Mouse (Mus musculus): Measurements from ENCODE around the gene Ctsa. TPM values are rescaled to one million over a fixed set of nuclear protein-coding genes. Genes with fewer than 3 reads are reported as not detected.
A peak's percentile ranks its signal among the peaks of the same experiment; 100 is the strongest.
"Not testable (repeated sequence)": the region's sequence is repeated elsewhere in the genome, so short reads cannot be mapped to it uniquely, and the experiment has no call there.

Ctsa gene
- polyA plus RNA-seq, 1 experiment from 2014 or later = 85.8 TPM

GRCm38 (mm10) chr2:164832032-164832747 lies 483 bp upstream of the Ctsa start:
- Histone ChIP-seq H3K27me3 (no peaks in the 10 kb centered on the region), H3K4me3 (replicated peaks) (peak overlapping the region; percentile 77), H3K9ac (peak overlapping the region; percentile 78), H3K9me3 (no peaks in the 10 kb centered on the region), H3K4me1 (peaks cover 26% of the 10 kb centered on the region), H3K4me2 (peak overlapping the region; percentile 100), H3K36me3 (replicated peaks) (peaks cover 22% of the 10 kb centered on the region), H3K27ac (peak overlapping the region; percentile 65; the same call in 1 of the 2 replicates)
- WGBS = 66% methylated on average over 16 of the region's 16 CpGs
- ATAC-seq (ENCODE audit: low FRiP score) = no peak

- peak within 1 kb of the TSS; percentile 100 for H3K4me2 ChIP-seq
- WGBS = under 1% methylated on average over 31 of the region's 31 CpGs
- ATAC-seq (ENCODE audit: low FRiP score) = peak; percentile 71
Observed at GRCm38 (mm10) chr2:164833314-164833959, 764 bp downstream of the Ctsa start, which contains the start of gene Neurl2. TSS of gene Neurl2 (minus strand) at chr2:164833456.

GRCm38 (mm10) chr2:164834531-164834930 lies 1.9 kb downstream of the Ctsa start:
- peak overlapping the region; percentile 100 for H3K4me2 ChIP-seq
- peaks cover 28% of the 10 kb centered on the region for H3K36me3 ChIP-seq (replicated peaks)
- H3K27ac ChIP-seq = no peak overlapping the region
- H3K27me3 ChIP-seq = no peaks in the 10 kb centered on the region
- H3K9ac ChIP-seq = peak overlapping the region; percentile 78
- peak overlapping the region; percentile 77 for H3K4me3 ChIP-seq (replicated peaks)
- H3K4me1 ChIP-seq = peaks cover 26% of the 10 kb centered on the region
- ATAC-seq (ENCODE audit: low FRiP score) = no peak
- H3K9me3 ChIP-seq = no peaks in the 10 kb centered on the region
- WGBS = 42% methylated on average over 8 of the region's 8 CpGs

More at GRCm38 (mm10) chr2:164833314-164833959, 764 bp downstream of the Ctsa start, which contains the start of gene Neurl2:
- Histone ChIP-seq H3K4me3 (replicated peaks) (peak within 1 kb of the TSS; percentile 77), H3K9me3 (no peaks in the 10 kb centered on the region), H3K4me1 (peaks cover 26% of the 10 kb centered on the region), H3K27ac (peak within 1 kb of the TSS; percentile 65), H3K36me3 (replicated peaks) (peaks cover 17% of the 10 kb centered on the region), H3K9ac (peak within 1 kb of the TSS; percentile 78), H3K27me3 (no peaks in the 10 kb centered on the region)

GRCm38 (mm10) chr2:164835164-164835563 lies 2.5 kb downstream of the Ctsa start:
- WGBS = 94% methylated on average over 4 of the region's 4 CpGs
- peaks cover 26% of the 10 kb centered on the region for H3K4me1 ChIP-seq
- no peak overlapping the region for H3K4me3 ChIP-seq (replicated peaks)
- peak overlapping the region; percentile 100; the same call in 1 of the 2 replicates for H3K4me2 ChIP-seq
- H3K27me3 ChIP-seq = no peaks in the 10 kb centered on the region
- no peak overlapping the region for H3K9ac ChIP-seq
- H3K27ac ChIP-seq = no peak overlapping the region
- H3K36me3 ChIP-seq (replicated peaks) = peaks cover 34% of the 10 kb centered on the region
- no peak for ATAC-seq (ENCODE audit: low FRiP score)
- H3K9me3 ChIP-seq = no peaks in the 10 kb centered on the region

- Histone ChIP-seq H3K4me3 (replicated peaks) (no peak overlapping the region), H3K27me3 (no peaks in the 10 kb centered on the region), H3K36me3 (replicated peaks) (0 out of 2 replicates have a peak, but pooled peaks cover 6% of the 10 kb centered on the region), H3K4me2 (no peak overlapping the region), H3K9me3 (no peaks in the 10 kb centered on the region), H3K9ac (no peak overlapping the region), H3K4me1 (no peaks in the 10 kb centered on the region), H3K27ac (no peak overlapping the region)
- ATAC-seq (ENCODE audit: low FRiP score) = no peak
- WGBS = 49% methylated on average over 3 of the region's 3 CpGs
Observed at GRCm38 (mm10) chr2:164845782-164846181, 13.1 kb downstream of the Ctsa start.

GRCm38 (mm10) chr2:164850061-164850460 lies 17.4 kb downstream of the Ctsa start:
- Histone ChIP-seq H3K9me3 (no peaks in the 10 kb centered on the region), H3K4me2 (no peak overlapping the region), H3K27me3 (peaks cover 11% of the 10 kb centered on the region), H3K27ac (no peak overlapping the region), H3K4me1 (no peaks in the 10 kb centered on the region), H3K4me3 (replicated peaks) (no peak overlapping the region), H3K36me3 (replicated peaks) (0 out of 2 replicates have a peak, but pooled peaks cover 6% of the 10 kb centered on the region), H3K9ac (no peak overlapping the region)
- 93% methylated on average over 8 of the region's 8 CpGs for WGBS
- ATAC-seq (ENCODE audit: low FRiP score) = no peak

GRCm38 (mm10) chr2:164855572-164855971 lies 22.9 kb downstream of the Ctsa start:
- ATAC-seq (ENCODE audit: low FRiP score); H3K9ac ChIP-seq; H3K36me3 ChIP-seq (replicated peaks); H3K4me3 ChIP-seq (replicated peaks); H3K27ac ChIP-seq; H3K9me3 ChIP-seq: not testable (repeated sequence)
- Histone ChIP-seq H3K4me1 (peaks cover 29% of the 10 kb centered on the region), H3K4me2 (0 out of 2 replicates have a peak overlapping the region, but pooled peaks have one; percentile 93), H3K27me3 (peaks cover 60% of the 10 kb centered on the region)
- 79% methylated on average over 5 of the region's 5 CpGs for WGBS

GRCm38 (mm10) chr2:164856309-164857100 lies 23.8 kb downstream of the Ctsa start:
- Histone ChIP-seq H3K9ac (peak overlapping the region; percentile 55), H3K9me3 (no peaks in the 10 kb centered on the region), H3K4me2 (peak overlapping the region; percentile 93), H3K4me3 (replicated peaks) (peak overlapping the region; percentile 51), H3K4me1 (peaks cover 29% of the 10 kb centered on the region), H3K27me3 (peaks cover 67% of the 10 kb centered on the region), H3K36me3 (replicated peaks) (no peaks in the 10 kb centered on the region), H3K27ac (no peak overlapping the region)
- 1% methylated on average over 42 of the region's 42 CpGs for WGBS
- peak; percentile 40; the same call in 1 of the 2 replicates for ATAC-seq (ENCODE audit: low FRiP score)

GRCm38 (mm10) chr2:164857101-164857821 lies 24.6 kb downstream of the Ctsa start, which contains the start of gene Pltp:
TSS of gene Pltp (minus strand) at chr2:164857711.
- peaks cover 31% of the 10 kb centered on the region for H3K4me1 ChIP-seq
- peak within 1 kb of the TSS; percentile 93 for H3K4me2 ChIP-seq
- ATAC-seq (ENCODE audit: low FRiP score) = peak; percentile 74
- peak within 1 kb of the TSS; percentile 46; the same call in 1 of the 2 replicates for H3K27ac ChIP-seq
- no peaks in the 10 kb centered on the region for H3K36me3 ChIP-seq (replicated peaks)
- no peaks in the 10 kb centered on the region for H3K9me3 ChIP-seq
- WGBS = under 1% methylated on average over 47 of the region's 47 CpGs
- H3K4me3 ChIP-seq (replicated peaks) = peak within 1 kb of the TSS; percentile 51
- peak within 1 kb of the TSS; percentile 55 for H3K9ac ChIP-seq
- peaks cover 70% of the 10 kb centered on the region for H3K27me3 ChIP-seq

GRCm38 (mm10) chr2:164857842-164858553 lies 25.3 kb downstream of the Ctsa start:
- no peak; the same call in 1 of the 2 replicates for ATAC-seq (ENCODE audit: low FRiP score)
- Histone ChIP-seq H3K36me3 (replicated peaks) (no peaks in the 10 kb centered on the region), H3K4me2 (peak overlapping the region; percentile 93), H3K9ac (peak overlapping the region; percentile 55), H3K27me3 (peaks cover 70% of the 10 kb centered on the region), H3K27ac (peak overlapping the region; percentile 46; the same call in 1 of the 2 replicates), H3K4me1 (peaks cover 32% of the 10 kb centered on the region), H3K4me3 (replicated peaks) (peak overlapping the region; percentile 51), H3K9me3 (no peaks in the 10 kb centered on the region)
- 2% methylated on average over 19 of the region's 19 CpGs for WGBS

GRCm38 (mm10) chr2:164859155-164859554 lies 26.5 kb downstream of the Ctsa start:
- H3K4me1 ChIP-seq = peaks cover 32% of the 10 kb centered on the region
- no peak overlapping the region for H3K4me2 ChIP-seq
- H3K36me3 ChIP-seq (replicated peaks) = no peaks in the 10 kb centered on the region
- H3K27ac ChIP-seq = no peak overlapping the region
- H3K4me3 ChIP-seq (replicated peaks) = no peak overlapping the region
- H3K27me3 ChIP-seq = peaks cover 68% of the 10 kb centered on the region
- WGBS = 60% methylated on average over 2 of the region's 2 CpGs
- H3K9me3 ChIP-seq = no peaks in the 10 kb centered on the region
- H3K9ac ChIP-seq = no peak overlapping the region
- ATAC-seq (ENCODE audit: low FRiP score) = no peak

Measured in forebrain, embryonic 12.5 days (tissue).